Comparison of ENCODE assay signal across 12 mouse cellular contexts in the genomic region with DNA sequence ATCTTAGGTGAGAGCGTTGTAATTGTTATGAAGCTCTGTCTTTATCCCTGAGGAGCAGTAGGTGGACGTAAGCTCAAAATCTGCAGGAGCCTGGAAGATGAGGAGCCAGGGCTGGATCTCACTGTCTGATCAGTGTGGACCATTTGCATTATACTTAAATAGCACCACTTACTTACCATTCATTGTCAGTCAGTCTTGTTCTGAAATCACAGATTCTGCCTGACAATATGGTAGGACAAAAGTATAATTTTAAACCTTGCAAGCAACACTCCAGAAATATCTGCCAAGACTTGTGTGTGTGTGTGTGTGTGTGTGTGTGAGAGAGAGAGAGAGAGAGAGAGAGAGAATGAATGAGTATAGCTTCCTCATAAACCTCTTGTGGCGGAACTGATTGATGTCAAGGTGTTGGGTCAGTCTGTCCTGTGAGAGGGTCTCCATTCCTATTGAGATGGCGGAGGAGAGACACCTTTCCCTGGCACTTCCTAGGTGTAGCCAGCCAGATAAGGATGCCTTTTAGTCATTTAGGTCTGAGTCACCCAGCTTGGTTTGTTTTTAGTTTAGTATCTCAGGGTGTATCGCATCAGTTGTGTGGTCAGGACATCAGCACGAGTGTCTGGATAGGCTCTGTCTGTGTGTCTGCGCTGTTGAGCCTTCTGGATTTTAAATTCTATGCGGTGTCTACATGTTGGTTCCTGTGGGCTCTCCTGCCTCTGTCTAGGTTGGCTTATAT. TPM values are rescaled to one million over a fixed set of nuclear protein-coding genes. Genes with fewer than 3 reads are reported as not detected.
DNase-seq lines count a peak whose midpoint lies in the region; ATAC-seq and TF ChIP-seq lines count a peak whose summit lies in the region.
"Had no signal": no experiment of that assay in that cellular context is flagged by ENCODE, and none has a peak within 500 bp of the region (broad histone marks: within the 10 kb centered on the region; RNA-seq: fewer than 3 reads in every experiment).

No protein-coding gene starts in this region.

- H3K27ac ChIP-seq in heart, embryonic 12.5 days (ENCODE audit: poor library complexity, severe bottlenecking), result peak overlapping the region; percentile 87
- peak overlapping the region; percentile 45; the same call in 1 of the 2 replicates for H3K27ac ChIP-seq in left cerebral cortex, adult 2 months
- peak overlapping the region; percentile 64 for H3K27ac ChIP-seq in small intestine, adult 2 months (ENCODE audit: insufficient read depth, low read depth, low read length)
- H3K27ac ChIP-seq: forebrain, embryonic 13.5 days; limb, embryonic 15.5 days had no signal

- peaks cover 89% of the 10 kb centered on the region for H3K4me1 ChIP-seq in heart, embryonic 12.5 days (replicated peaks)
- H3K4me1 ChIP-seq in small intestine, adult 2 months (ENCODE audit: control insufficient read depth, insufficient read depth, insufficient read length, low read length), result peaks cover 30% of the 10 kb centered on the region

- intact Hi-C loops in left cerebral cortex, adult 2 months (cut with DNase I), result no loop called here

- no peak for TF ChIP-seq CTCF in left cerebral cortex, adult 2 months (IDR thresholded peaks at IDR 0.05)
- no peak for TF ChIP-seq CTCF in small intestine, adult 2 months (IDR thresholded peaks at IDR 0.05; ENCODE audit: extremely low read depth, insufficient read length, insufficient replicate concordance, low read depth, low read length)

- no peak for TF ChIP-seq POLR2A in small intestine, adult 2 months (IDR thresholded peaks at IDR 0.05; ENCODE audit: low read depth, low read length)

- H3K9ac ChIP-seq in heart, embryonic 12.5 days, result no peak overlapping the region
- H3K9ac ChIP-seq: limb, embryonic 15.5 days had no signal

- no peak for ATAC-seq in heart, embryonic 12.5 days (ENCODE audit: insufficient number of reproducible peaks, low FRiP score)
- ATAC-seq: forebrain, embryonic 13.5 days had no signal

- no peak overlapping the region for H3K4me3 ChIP-seq in heart, embryonic 12.5 days
- no peak overlapping the region for H3K4me3 ChIP-seq in left cerebral cortex, adult 2 months
- no peak overlapping the region for H3K4me3 ChIP-seq in small intestine, adult 2 months (ENCODE audit: low read depth, low read length)
- H3K4me3 ChIP-seq: forebrain, embryonic 13.5 days; limb, embryonic 15.5 days had no signal

- WGBS in heart, embryonic 12.5 days, result 73% methylated on average over 8 of the region's 8 CpGs
- 87% methylated on average over 8 of the region's 8 CpGs for WGBS in small intestine, adult 2 months

- peaks cover 13% of the 10 kb centered on the region; the same call in 1 of the 2 replicates for H3K36me3 ChIP-seq in heart, embryonic 12.5 days
- peaks cover 4% of the 10 kb centered on the region; the same call in 1 of the 2 replicates for H3K36me3 ChIP-seq in small intestine, adult 2 months (ENCODE audit: control insufficient read depth, insufficient read depth, low read length)

- no peak for DNase-seq in heart, adult 8-10 months (ENCODE audit: low spot score)
- no peak for DNase-seq in left cerebral cortex, adult 2 months (ENCODE audit: extremely low spot score in 1 of 2, low spot score in 2 of 2)
- DNase-seq in left cerebral cortex, adult 8-10 months (ENCODE audit: low spot score in 2 of 2), result no peak
- peak; percentile 64 for DNase-seq in brain, adult 2 months (ENCODE audit: low read depth, low spot score)
- no peak for DNase-seq in adrenal gland, postnatal 25 days
- DNase-seq: kidney, postnatal 10 days; lung, postnatal 14 days; thymus, adult 18-20 months had no signal

- H3K27me3 ChIP-seq in heart, embryonic 12.5 days (replicated peaks), result no peaks in the 10 kb centered on the region
- no peaks in the 10 kb centered on the region for H3K27me3 ChIP-seq in small intestine, adult 2 months (ENCODE audit: control insufficient read depth, insufficient read depth, low read length)
- H3K27me3 ChIP-seq: forebrain, embryonic 13.5 days; limb, embryonic 15.5 days had no signal

- 0 out of 2 replicates have a peak overlapping the region, but pooled peaks have one; percentile 13 for H3K4me2 ChIP-seq in heart, embryonic 12.5 days
- H3K4me2 ChIP-seq: forebrain, embryonic 13.5 days; limb, embryonic 15.5 days had no signal

- no peaks in the 10 kb centered on the region for H3K9me3 ChIP-seq in heart, embryonic 12.5 days (replicated peaks)
- H3K9me3 ChIP-seq: forebrain, embryonic 13.5 days; limb, embryonic 15.5 days had no signal

RNA-seq across cellular contexts. Expression of a gene that starts 49.1 kb away (rescaled TPM):
- polyA plus RNA-seq in heart, embryonic 12.5 days (2016; fragmentation: Nextera tagmentation; extraction: Ambion mirVana), result 70.5 and 75.3 TPM in 2 replicates
- 100 to 1,000 TPM in 3 of 4 experiments, 10 to 100 TPM in 1; 93.9 to 119 (median 111) TPM for total RNA-seq in heart, adult 8-10 months (2022)
- 100 to 1,000 TPM; 129 to 140 TPM for total RNA-seq in left cerebral cortex, adult 2 months (2021)
- total RNA-seq in left cerebral cortex, adult 8-10 months (2022), result 100 to 1,000 TPM in 2 of 4 experiments, 10 to 100 TPM in 2; 98.8 to 109 (median 103) TPM
- polyA plus RNA-seq in small intestine, adult 2 months (2012; rRNA removed), result 14.8 and 27.4 TPM in 2 replicates
- 47.8 and 56.5 TPM in 2 replicates for total RNA-seq in adrenal gland, postnatal 25 days (2021)
